Mouse (Mus musculus) c-Kit-positive CD71-positive TER-119-negative erythroid progenitor cells, embryonic 14.5 days (primary cell): ENCODE results near the gene Vdr.

Experiments used
- DNase-seq: peaks from one replicate; pipeline ENCODE4 v3.0.0-alpha.2; 2013; ENCODE audit warnings: low read depth

Vdr gene

DNA sequence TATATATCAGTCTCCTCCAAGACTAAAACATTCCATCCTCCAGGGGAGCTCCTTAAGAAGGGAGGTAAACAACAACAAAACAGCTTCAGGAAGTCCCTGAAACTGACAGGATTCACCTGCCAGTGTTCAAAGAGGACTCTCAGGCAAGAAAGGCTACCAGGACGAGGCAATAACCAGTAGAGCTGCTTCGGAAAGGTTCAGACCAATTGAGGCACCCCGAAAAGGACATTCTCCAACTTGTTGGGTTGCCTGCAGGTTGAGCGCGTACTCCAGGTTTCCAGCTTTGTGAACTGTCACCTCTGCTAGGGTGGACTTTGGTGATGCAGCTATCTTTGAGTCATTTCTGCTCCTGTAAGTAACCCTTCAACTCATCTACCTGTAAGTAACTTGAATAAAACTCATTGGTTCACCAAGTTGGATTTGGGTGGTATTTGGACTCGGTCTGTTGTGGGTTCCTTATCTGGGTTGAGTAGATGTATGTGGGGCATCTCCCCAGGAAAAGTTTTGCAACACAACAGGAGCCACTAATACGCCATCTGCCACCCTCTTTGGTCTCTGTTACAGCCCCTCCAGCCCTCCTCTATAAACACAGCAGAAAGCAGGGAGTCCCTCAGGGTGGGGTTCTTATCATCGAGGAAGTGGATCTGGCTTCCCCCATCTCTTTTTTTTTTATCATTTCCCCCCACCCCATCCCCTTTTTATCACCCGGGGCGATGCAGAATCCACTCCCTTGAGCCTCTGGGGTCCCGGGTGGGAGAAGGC lies 64.1 kb downstream of the Vdr start:
- no peak for DNase-seq

GRCm38 (mm10) chr15:97844037-97845034 lies 66.1 kb downstream of the Vdr start, which contains the start of gene Hdac7:
Gene Hdac7, minus strand, starts transcription at chr15:97844502.
- no peak for DNase-seq

- no peak for DNase-seq
These were observed 67.2 kb downstream of the Vdr start for GRCm38 (mm10) chr15:97843247-97843651.

DNA sequence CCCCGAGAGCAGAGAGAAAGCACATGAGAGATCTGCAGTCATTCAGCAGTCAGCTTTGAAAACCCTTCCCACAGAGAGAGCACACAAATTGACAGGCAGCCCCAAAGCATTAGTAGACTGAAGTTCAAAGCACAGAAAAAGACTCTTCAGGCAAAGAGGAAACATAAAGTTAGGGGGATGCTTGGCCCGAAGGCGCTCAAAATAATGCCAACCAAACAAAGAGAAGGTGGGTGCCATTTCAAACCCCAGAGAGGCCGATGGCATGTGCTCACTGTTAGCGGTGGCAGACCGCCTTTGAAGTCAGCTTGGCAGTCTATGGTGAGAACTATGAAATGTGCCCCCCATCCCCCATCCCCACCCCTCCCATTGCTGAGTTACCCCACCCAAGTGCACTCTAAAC lies 68.4 kb downstream of the Vdr start:
- DNase-seq, result no peak

GRCm38 (mm10) chr15:97841383-97841782 lies 69.0 kb downstream of the Vdr start:
- no peak for DNase-seq

- no peak for DNase-seq
These were observed 69.6 kb downstream of the Vdr start for GRCm38 (mm10) chr15:97840781-97841180.

DNA sequence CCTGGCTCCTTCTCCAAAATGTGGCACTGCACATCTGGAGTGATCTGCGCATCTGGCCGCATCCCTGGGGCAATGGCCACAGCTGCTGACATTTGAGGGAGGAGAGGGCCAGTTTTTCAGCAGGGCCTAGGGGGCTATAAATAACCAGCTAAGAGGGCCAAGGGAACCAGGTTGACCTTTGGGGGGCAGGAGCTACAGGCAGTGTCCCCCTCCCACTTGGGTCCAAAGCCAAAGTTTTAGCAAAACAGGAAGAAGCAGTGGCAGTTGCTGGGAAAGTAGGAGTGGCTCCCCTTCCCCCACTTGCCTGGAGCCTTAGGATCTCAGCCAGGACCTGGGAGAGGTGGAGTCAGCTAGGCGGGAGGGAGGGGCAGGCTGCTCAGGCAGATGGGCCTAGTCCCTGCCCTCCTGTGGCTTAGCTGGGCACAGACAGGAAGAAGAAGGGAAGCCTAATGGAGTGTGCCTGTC lies 70.4 kb downstream of the Vdr start:
- DNase-seq, result no peak

- DNase-seq, result no peak
These were observed 71.0 kb downstream of the Vdr start for GRCm38 (mm10) chr15:97839473-97839872.

DNA sequence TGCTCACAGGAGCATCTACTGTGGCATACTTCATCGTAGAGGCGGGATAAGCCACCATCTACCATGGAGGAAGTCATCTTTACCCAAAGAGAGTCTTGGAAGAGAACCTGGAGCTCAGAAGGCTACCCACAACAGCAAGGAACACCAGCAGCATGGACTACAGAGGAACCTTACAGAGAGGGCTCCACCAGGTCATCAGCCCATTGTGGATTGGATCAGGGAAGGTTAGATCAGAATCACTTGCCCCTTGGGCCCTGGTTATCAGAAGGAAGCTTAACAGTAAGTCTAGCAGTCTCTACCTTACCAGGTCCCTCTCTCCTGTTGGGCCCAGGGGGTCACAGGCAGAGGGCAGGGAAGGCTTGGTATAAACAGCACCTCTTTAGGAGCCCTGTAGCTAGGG lies 71.4 kb downstream of the Vdr start:
- DNase-seq, result no peak

DNA sequence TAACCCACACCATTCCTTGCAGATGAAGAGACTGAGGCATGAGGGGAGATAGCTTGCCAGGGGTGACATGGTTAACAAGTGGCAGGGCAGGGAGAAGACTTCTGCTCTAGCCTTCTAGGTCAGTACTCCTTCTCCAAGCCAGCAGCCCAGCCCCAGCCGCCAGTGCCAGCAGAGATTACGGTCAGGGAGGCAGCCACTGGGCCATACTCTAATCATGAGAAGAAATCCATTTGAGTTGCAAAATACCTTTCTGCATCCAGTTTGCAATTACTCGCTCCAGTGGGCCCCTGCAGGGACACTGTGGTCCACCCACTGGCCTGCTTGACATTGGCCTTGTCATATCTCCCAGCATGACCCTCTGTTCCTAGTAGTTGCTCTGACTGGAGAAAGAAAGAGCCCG lies 72.0 kb downstream of the Vdr start:
- DNase-seq, result no peak

- no peak for DNase-seq
These were observed 72.9 kb downstream of the Vdr start for GRCm38 (mm10) chr15:97837491-97838061.

GRCm38 (mm10) chr15:97836894-97837247 lies 73.6 kb downstream of the Vdr start:
- DNase-seq, result no peak

GRCm38 (mm10) chr15:97836153-97836893 lies 74.1 kb downstream of the Vdr start:
- no peak for DNase-seq

GRCm38 (mm10) chr15:97832764-97833479 lies 77.5 kb downstream of the Vdr start:
- DNase-seq, result no peak

DNA sequence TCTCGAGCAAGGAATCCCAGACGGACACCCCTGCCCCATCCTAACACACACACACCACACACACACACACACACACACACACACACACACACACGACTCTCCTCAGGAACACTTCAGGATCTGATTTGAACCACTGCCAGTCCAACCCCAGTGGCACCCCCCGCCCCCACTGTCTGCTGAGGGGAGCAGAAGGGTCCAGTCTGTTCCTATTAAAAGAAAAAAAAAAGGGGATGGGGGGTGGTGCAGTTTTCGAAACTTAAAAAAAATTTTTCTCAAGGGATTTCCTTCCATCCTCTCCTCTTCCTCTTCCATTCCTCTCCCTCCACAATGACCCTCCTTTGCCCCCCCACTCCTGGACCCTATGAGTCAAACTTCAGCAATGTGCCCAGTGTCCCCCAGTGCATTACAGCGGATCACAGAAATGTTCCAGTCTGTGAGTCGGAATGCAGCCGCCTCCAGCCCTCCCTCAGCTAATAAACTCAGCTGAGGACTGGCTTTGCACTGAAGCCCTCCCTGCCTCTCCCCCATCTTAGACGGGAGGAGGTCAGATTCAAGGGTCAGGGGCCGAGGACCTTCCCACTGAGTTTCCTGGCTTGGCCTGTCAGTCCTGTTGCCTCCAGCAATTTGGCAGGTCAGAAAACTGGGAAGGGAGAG lies 78.3 kb downstream of the Vdr start:
- DNase-seq, result no peak

DNA sequence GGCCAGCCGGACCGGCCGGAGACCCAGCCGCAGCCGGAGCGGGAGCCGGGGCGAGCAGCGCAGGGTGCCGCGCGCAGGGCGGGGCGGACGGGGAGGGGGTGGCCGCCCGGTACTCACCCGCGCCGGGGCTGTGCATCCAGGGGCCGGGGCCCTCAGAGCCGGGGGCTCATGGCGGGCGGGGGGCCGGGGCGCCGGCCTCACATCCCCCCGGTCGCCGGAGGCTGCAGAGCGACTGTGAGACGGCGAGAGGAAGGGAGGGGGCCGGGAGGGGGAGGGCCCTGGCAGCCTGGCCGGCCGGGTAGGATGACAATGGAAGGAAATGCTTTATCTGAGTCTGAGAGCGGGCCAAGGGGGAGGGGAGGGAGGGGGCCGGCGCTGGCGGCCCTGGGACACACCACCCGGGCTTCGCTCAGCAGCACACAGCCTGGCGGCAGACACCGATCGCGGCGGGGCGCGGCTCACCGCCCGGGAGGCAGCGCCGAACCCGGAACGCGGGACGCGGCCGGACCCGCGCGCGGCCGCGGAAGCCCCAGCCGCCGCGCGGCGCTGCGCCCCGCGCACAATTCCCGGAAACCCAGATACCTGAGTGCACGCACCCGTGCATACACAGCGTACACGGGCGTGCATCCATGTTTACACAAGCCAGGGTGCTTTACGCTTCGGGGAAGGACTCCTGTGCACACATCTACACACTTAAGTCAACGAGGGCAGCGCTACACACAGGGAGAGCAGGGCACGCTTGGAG lies 79.0 kb downstream of the Vdr start:
- DNase-seq, result no peak

DNA sequence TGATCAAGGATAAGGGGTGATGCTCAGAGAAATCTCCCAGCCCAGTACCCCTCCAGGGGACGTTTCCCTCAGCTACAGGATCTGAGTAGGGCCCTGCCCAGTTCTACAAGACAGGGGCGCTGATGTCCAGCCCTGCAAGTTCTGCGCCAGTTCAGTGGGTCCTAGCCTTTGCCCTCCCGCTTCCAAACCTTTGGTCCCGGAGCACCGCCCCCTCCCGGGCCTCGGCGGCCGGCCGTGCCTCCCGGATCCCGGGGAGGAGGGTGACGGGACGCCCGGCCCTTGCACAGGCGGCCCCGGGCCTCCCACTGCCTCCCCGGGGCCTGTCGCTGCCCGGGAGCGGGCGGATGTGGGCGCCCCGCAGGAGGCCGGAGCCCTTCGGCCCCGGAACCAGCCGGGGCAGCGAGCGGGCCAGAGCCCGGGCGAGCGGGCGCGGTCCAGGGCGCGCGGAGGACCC lies 79.6 kb downstream of the Vdr start:
- DNase-seq, result no peak

DNA sequence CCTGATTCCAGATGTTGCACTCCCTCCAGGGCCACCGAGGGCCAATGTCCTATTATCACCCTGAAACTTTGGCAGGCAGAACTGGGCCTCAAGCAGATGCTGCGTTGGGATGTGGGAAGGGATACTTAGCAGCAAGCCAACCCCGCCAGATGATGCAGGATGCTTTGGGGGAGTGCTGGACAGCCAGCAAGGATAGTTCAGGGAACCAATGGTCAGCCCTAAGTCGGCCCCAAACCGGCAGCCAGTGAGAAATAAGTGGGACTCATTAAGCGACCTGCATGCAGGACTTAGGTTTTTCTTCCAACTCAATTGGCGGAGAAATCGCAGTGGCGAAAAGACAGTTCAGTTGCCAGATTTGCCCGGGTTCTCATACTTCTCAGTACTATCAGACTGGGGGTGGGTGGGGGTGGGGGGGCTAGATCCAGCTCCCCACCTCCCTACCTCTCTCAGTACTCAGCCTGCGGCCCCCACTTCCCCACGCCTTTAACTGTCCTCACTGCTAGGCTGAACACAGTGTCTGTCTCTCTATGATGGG lies 80.1 kb downstream of the Vdr start:
- no peak for DNase-seq

DNA sequence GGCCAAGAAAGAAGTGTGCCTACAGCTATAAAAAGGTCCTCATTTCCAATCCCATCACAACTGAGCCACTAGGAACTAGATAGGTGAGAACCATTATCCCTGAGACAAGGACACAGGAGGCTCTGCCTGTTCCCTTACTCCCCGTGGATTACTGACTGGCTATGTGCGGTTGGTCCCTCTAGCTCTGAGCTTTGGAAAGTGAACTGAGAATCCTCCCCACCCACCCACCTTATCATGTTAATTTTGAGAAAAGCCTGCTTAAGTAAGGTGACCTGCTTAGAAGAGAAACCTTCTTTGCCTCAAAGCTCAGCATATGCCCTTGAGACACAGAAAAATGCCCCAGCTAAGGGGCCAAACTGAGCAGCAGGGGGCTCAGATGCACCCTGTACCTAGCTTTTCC lies 81.0 kb downstream of the Vdr start:
- no peak for DNase-seq

DNA sequence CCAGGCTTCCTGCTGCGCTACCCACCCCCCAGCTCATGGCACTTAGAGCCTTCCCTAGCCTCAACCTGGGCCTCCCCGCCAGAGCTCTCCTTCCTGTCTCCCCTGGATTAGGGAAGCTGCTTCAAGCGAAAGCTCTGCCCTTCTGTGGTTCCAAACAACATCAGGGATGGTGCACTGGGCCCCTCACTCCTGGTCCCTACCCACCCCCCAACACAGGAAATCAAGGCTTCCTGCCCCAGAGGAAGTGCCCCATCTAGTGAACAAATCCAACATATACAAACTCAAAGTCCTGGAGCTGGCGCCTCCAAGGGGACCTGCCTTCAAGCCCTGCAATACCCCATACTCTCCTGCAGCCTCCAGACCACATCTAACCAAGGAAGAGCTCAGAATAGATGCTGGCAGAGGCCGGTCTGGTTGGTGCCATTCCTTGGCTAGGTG lies 81.5 kb downstream of the Vdr start:
- no peak for DNase-seq
